Mouse (Mus musculus) forebrain, postnatal 0 days (tissue): ENCODE measurements around the gene Slc22a17. TPM values are rescaled to one million over a fixed set of nuclear protein-coding genes. Genes with fewer than 3 reads are reported as not detected.
A peak's percentile ranks its signal among the peaks of the same experiment; 100 is the strongest.

Experiments used
- ATAC-seq: fragments of 200-750 bp; cut with Nextera tagmentation; 2 replicates; pipeline ENCODE4 v1.8.0; 2017; ENCODE audit warnings: mild to moderate bottlenecking, moderate library complexity
- DNase-seq: peaks from one replicate; pipeline ENCODE4 v3.0.0-alpha.2; 2015
- H3K27ac ChIP-seq: fragments of 300-500 bp; sonication (generic); 2 replicates; pipeline ENCODE4 v1.5.1; 2014; ENCODE audit warnings: low read depth, mild to moderate bottlenecking, antibody characterized with exemption, low read length, moderate library complexity, mixed read lengths
- H3K27me3 ChIP-seq: fragments of 300-500 bp; sonication (generic); 2 replicates; pipeline ENCODE4 v1.6.1; 2014; ENCODE audit warnings: mild to moderate bottlenecking, low read length, mixed read lengths; ENCODE audit not compliant: insufficient read depth
- H3K36me3 ChIP-seq: fragments of 300-500 bp; sonication (generic); 2 replicates; pipeline ENCODE4 v1.6.1; 2014; ENCODE audit warnings: mild to moderate bottlenecking, moderate library complexity; ENCODE audit not compliant: insufficient read depth
- H3K4me1 ChIP-seq: fragments of 300-500 bp; sonication (generic); 2 replicates; pipeline ENCODE4 v1.6.1; 2014; ENCODE audit warnings: antibody characterized with exemption; ENCODE audit not compliant: insufficient read depth
- H3K4me2 ChIP-seq: fragments of 300-500 bp; sonication (generic); 2 replicates; pipeline ENCODE4 v1.6.1; 2014; ENCODE audit warnings: low read depth, mild to moderate bottlenecking, moderate library complexity
- H3K4me3 ChIP-seq: fragments of 300-500 bp; sonication (generic); 2 replicates; pipeline ENCODE4 v1.5.1; 2014; ENCODE audit warnings: low read depth, low read length, mixed read lengths
- H3K9ac ChIP-seq: fragments of 300-500 bp; sonication (generic); 2 replicates; pipeline ENCODE4 v1.6.1; 2014; ENCODE audit warnings: mild to moderate bottlenecking
- H3K9me3 ChIP-seq: fragments of 300-500 bp; sonication (generic); 2 replicates; pipeline ENCODE4 v1.6.1; 2016; ENCODE audit warnings: low read length
- CTCF ChIP-seq: sonication (generic); IDR thresholded peaks from 2 replicates; pipeline ENCODE4 v1.5.1; 2016; ENCODE audit warnings: antibody characterized with exemption, control low read depth, low read depth
- WGBS: fragments of 180-500 bp; shearing (Covaris S2); extraction: QIAGEN DNeasy Blood & Tissue Kit; methylation state at CpG from one replicate; pipeline ENCODE4 v1.1.7; 2014; 5-methylcytosine and 5-hydroxymethylcytosine counted together
- polyA plus RNA-seq: library from polyadenylated mRNA; unstranded; fragments of >200 nt; fragmentation: Nextera tagmentation; extraction: Ambion mirVana; gene quantifications from 2 replicates; pipeline ENCODE4 v1.2.1, GENCODE M21; 2015
- total RNA-seq: library from RNA; depleted of rRNA; stranded (reverse); fragments of >200 nt; gene quantifications from 2 replicates; pipeline ENCODE4 v1.2.3, GENCODE M21; 2014

Gene Slc22a17
- total and polyA plus RNA-seq, 2 experiments from 2014 or later = 282 to 359 TPM

GRCm38 (mm10) chr14:54945975-54946704 is 33.2 kb upstream of the Slc22a17 start:
- Histone ChIP-seq H3K4me2 (no peak overlapping the region), H3K9ac (no peak overlapping the region), H3K4me1 (no peaks in the 10 kb centered on the region), H3K27ac (no peak overlapping the region), H3K27me3 (no peaks in the 10 kb centered on the region), H3K4me3 (no peak overlapping the region), H3K9me3 (no peaks in the 10 kb centered on the region), H3K36me3 (no peaks in the 10 kb centered on the region)
- 81% methylated on average over 19 of the region's 19 CpGs for WGBS
- ATAC-seq = no peak
- DNase-seq = no peak
- no peak for TF ChIP-seq CTCF

- DNase-seq = no peak
- no peaks in the 10 kb centered on the region for H3K36me3 ChIP-seq
- no peaks in the 10 kb centered on the region for H3K4me1 ChIP-seq
- WGBS = 82% methylated on average over 2 of the region's 2 CpGs
- no peak overlapping the region for H3K4me3 ChIP-seq
- no peaks in the 10 kb centered on the region for H3K27me3 ChIP-seq
- no peak overlapping the region for H3K9ac ChIP-seq
- H3K4me2 ChIP-seq = no peak overlapping the region
- H3K27ac ChIP-seq = no peak overlapping the region
- no peaks in the 10 kb centered on the region for H3K9me3 ChIP-seq
- ATAC-seq = no peak
- no peak for TF ChIP-seq CTCF
These were observed 32.0 kb upstream of the Slc22a17 start for GRCm38 (mm10) chr14:54944939-54945338.

GRCm38 (mm10) chr14:54943971-54944370 is 31.0 kb upstream of the Slc22a17 start:
- no peak for TF ChIP-seq CTCF
- Histone ChIP-seq H3K4me2 (no peak overlapping the region), H3K36me3 (no peaks in the 10 kb centered on the region), H3K27me3 (no peaks in the 10 kb centered on the region), H3K27ac (no peak overlapping the region), H3K4me1 (no peaks in the 10 kb centered on the region), H3K4me3 (no peak overlapping the region), H3K9me3 (no peaks in the 10 kb centered on the region), H3K9ac (no peak overlapping the region)
- WGBS = 96% methylated on average over 7 of the region's 7 CpGs
- no peak for ATAC-seq
- no peak for DNase-seq

- Histone ChIP-seq H3K27ac (no peak overlapping the region), H3K4me1 (no peaks in the 10 kb centered on the region), H3K9ac (no peak overlapping the region), H3K9me3 (no peaks in the 10 kb centered on the region), H3K4me3 (no peak overlapping the region), H3K4me2 (no peak overlapping the region), H3K27me3 (no peaks in the 10 kb centered on the region), H3K36me3 (no peaks in the 10 kb centered on the region)
- no peak for DNase-seq
- TF ChIP-seq CTCF = no peak
- 86% methylated on average over 8 of the region's 8 CpGs for whole genome bisulfite sequencing
- no peak for ATAC-seq
These were observed 29.5 kb upstream of the Slc22a17 start for GRCm38 (mm10) chr14:54942479-54942878.

- Histone ChIP-seq H3K4me2 (no peak overlapping the region), H3K4me1 (no peaks in the 10 kb centered on the region), H3K36me3 (no peaks in the 10 kb centered on the region), H3K27ac (no peak overlapping the region), H3K9me3 (no peaks in the 10 kb centered on the region), H3K27me3 (no peaks in the 10 kb centered on the region), H3K4me3 (no peak overlapping the region), H3K9ac (no peak overlapping the region)
- 59% methylated on average over 13 of the region's 13 CpGs for WGBS
- ATAC-seq = no peak
- TF ChIP-seq CTCF = no peak
- no peak for DNase-seq
These were observed 28.4 kb upstream of the Slc22a17 start for GRCm38 (mm10) chr14:54941024-54941978.

GRCm38 (mm10) chr14:54940176-54940530 is 27.2 kb upstream of the Slc22a17 start:
- Histone ChIP-seq H3K36me3 (no peaks in the 10 kb centered on the region), H3K27ac (no peak overlapping the region), H3K4me3 (no peak overlapping the region), H3K9me3 (no peaks in the 10 kb centered on the region), H3K9ac (no peak overlapping the region), H3K4me1 (no peaks in the 10 kb centered on the region), H3K4me2 (no peak overlapping the region), H3K27me3 (no peaks in the 10 kb centered on the region)
- ATAC-seq (no peak), DNase-seq (no peak)
- TF ChIP-seq CTCF = no peak
- WGBS = 85% methylated on average over 3 of the region's 3 CpGs

GRCm38 (mm10) chr14:54939434-54940175 is 26.7 kb upstream of the Slc22a17 start:
- Histone ChIP-seq H3K4me1 (no peaks in the 10 kb centered on the region), H3K9me3 (no peaks in the 10 kb centered on the region), H3K4me2 (no peak overlapping the region), H3K27me3 (no peaks in the 10 kb centered on the region), H3K27ac (no peak overlapping the region), H3K9ac (no peak overlapping the region), H3K36me3 (no peaks in the 10 kb centered on the region), H3K4me3 (no peak overlapping the region)
- ATAC-seq (no peak), DNase-seq (peak; percentile 39)
- TF ChIP-seq CTCF = peak; percentile 70
- WGBS = 56% methylated on average over 12 of the region's 12 CpGs
